Mouse (Mus musculus) Muller cell, postnatal 12 days (primary cell): ENCODE measurements at regions not wholly inside any gene's neighbourhood (a gene's known extent, or its start where the extent isn't known, plus 50 kb on each side); places are given as distances from the start of the nearest gene placed in this dataset.
A peak's percentile ranks its signal among the peaks of the same experiment; 100 is the strongest.

ENCODE experiments used
- DNase-seq: peaks from one replicate; pipeline ENCODE4 v3.0.0-alpha.2; 2015; ENCODE audit errors: inconsistent ontology term

GRCm38 (mm10) chr6:81173018-81173417 is 750.5 kb upstream of the Gcfc2 start:
- no peak for DNase-seq

- DNase-seq, result no peak
Measured at GRCm38 (mm10) chr6:81190218-81190617, 733.3 kb upstream of the Gcfc2 start.

- no peak for DNase-seq
Measured at GRCm38 (mm10) chr6:81210521-81210920, 712.9 kb upstream of the Gcfc2 start.

DNA sequence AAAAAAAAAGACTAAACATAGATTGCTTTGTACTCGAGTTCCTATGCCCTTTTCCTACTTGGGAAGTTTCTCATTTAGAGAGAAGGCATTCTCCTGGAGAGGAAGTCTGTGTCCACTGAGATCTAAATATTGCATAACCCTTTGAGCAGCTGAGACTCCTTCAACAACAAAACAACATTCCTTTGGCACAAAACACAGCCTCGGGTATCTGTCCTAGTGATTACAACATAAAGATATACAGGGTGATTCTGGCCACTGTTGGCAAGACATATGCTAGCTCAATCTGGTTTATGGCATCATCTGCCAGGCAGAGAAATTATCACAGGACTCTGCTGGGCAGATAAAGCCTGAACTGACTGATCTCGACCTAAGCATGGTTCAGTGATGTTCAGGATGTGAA is 692.7 kb upstream of the Gcfc2 start:
- DNase-seq, result no peak

DNA sequence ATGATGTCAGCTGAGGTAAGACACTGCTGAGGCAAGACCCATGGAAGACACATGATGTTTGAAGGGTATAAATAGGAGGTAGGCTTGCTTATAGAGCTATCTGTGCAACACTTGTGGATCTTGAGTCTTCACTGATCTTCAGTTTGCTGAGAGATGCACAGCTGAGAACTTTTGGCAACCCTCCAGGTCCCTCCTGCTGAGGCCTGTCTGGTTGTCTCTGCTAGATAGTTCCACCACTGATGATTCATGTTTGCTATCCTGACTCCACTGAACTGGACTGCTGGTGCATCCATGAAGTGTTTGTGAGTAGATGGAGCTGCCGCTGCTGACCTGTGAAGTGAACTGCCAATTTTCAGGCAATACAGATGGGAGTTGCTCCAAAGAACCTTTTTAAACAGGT is 663.6 kb upstream of the Gcfc2 start:
- DNase-seq, result peak; percentile 60
